Mouse (Mus musculus) olfactory bulb, adult 2 months (tissue): ENCODE measurements at regions not wholly inside any gene's neighbourhood (a gene's known extent, or its start where the extent isn't known, plus 50 kb on each side); places are given as distances from the start of the nearest gene placed in this dataset.

Source experiments
- CTCF ChIP-seq: fragments of 200-500 bp; IDR thresholded peaks from 2 replicates; pipeline ENCODE4 v1.5.1; 2012; ENCODE audit warnings: low read depth, mild to moderate bottlenecking, low read length, moderate library complexity; ENCODE audit not compliant: insufficient read depth
- POLR2A ChIP-seq: fragments of 200-500 bp; IDR thresholded peaks from 2 replicates; pipeline ENCODE4 v1.6.1; 2012; ENCODE audit warnings: mild to moderate bottlenecking, low read depth, low read length, moderate library complexity; ENCODE audit not compliant: insufficient read depth

GRCm38 (mm10) chr3:120675906-120676305 is 495.6 kb downstream of the Rwdd3 start:
- TF ChIP-seq CTCF (no peak), POLR2A (no peak)
